Mouse (Mus musculus): ENCODE data around the gene Gjc1. TPM values are rescaled to one million over a fixed set of nuclear protein-coding genes. Genes with fewer than 3 reads are reported as not detected.

Gjc1 gene
- polyA plus RNA-seq, 1 experiment: 0.96 TPM

DNA sequence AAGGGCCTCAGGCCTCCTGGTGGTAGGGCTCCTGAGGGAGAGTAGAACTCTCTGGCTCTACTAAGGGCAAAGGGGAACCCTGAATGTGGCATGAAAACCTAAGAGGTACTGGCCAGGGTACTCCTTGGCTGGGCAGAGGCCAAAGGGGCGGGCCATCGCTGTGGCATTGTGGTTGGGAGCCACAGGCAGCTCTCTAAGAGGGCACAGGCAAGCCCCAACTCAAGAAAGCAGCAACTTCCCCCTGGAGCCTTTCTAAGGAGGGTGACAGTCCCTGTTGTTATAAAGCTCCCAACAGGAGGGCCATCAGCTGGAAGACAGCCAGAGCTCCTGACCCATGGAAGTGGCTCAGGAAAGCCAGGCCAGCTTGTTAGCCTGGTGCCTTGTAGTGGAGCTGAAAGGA is 60.5 kb downstream of the Gjc1 start:
- DNase-seq (ENCODE audit: low read depth in 1 of 2, low spot score in 2 of 2): no peak
- WGBS: 25% methylated on average over 2 of the region's 2 CpGs
- H3K27ac ChIP-seq (ENCODE audit: insufficient read depth, low read length): no peak overlapping the region
- TF ChIP-seq CTCF (IDR thresholded peaks at IDR 0.05; ENCODE audit: extremely low read depth, insufficient read depth, insufficient read length, insufficient replicate concordance): no peak
- no peak for TF ChIP-seq POLR2A (IDR thresholded peaks at IDR 0.05; ENCODE audit: low read depth, low read length)
- peaks cover 13% of the 10 kb centered on the region for H3K27me3 ChIP-seq (ENCODE audit: control insufficient read depth, insufficient read depth, low read length)
- peaks cover 7% of the 10 kb centered on the region for H3K4me1 ChIP-seq (ENCODE audit: control insufficient read depth, insufficient read depth, insufficient read length)
- no peaks in the 10 kb centered on the region; the same call in 1 of the 2 replicates for H3K36me3 ChIP-seq (ENCODE audit: control insufficient read depth, insufficient read depth, low read length)
- no peak overlapping the region for H3K4me3 ChIP-seq (ENCODE audit: extremely low read depth, insufficient read depth, insufficient read length)

DNA sequence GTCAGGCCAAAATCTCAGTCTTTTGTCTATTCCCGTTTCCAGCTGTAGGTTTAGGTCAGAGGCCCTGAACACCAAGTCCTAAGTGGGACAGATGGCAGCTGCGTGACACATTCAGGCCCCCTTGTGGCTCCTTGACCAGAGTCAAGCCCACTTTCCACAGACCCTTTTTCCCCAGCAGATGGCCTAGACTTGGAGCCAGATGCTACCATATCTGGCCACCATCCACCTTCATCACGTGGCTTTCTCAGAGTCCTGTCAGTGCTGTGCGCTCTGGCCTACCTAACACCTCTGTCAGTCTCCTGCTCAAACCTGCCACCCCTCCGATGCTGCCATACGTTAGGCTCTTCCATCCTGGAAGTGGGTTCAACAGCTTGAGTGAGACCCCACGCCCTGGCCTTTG is 64.1 kb downstream of the Gjc1 start:
- Histone ChIP-seq H3K4me3 (ENCODE audit: extremely low read depth, insufficient read depth, insufficient read length) (no peak overlapping the region), H3K27me3 (ENCODE audit: control insufficient read depth, insufficient read depth, low read length) (no peaks in the 10 kb centered on the region), H3K27ac (ENCODE audit: insufficient read depth, low read length) (no peak overlapping the region), H3K36me3 (ENCODE audit: control insufficient read depth, insufficient read depth, low read length) (no peaks in the 10 kb centered on the region; the same call in 1 of the 2 replicates), H3K4me1 (ENCODE audit: control insufficient read depth, insufficient read depth, insufficient read length) (no peaks in the 10 kb centered on the region)
- DNase-seq (ENCODE audit: low read depth in 1 of 2, low spot score in 2 of 2): no peak
- 74% methylated on average over 7 of the region's 7 CpGs for WGBS
- no peak for TF ChIP-seq CTCF (IDR thresholded peaks at IDR 0.05; ENCODE audit: extremely low read depth, insufficient read depth, insufficient read length, insufficient replicate concordance)
- no peak for TF ChIP-seq POLR2A (IDR thresholded peaks at IDR 0.05; ENCODE audit: low read depth, low read length)

DNA sequence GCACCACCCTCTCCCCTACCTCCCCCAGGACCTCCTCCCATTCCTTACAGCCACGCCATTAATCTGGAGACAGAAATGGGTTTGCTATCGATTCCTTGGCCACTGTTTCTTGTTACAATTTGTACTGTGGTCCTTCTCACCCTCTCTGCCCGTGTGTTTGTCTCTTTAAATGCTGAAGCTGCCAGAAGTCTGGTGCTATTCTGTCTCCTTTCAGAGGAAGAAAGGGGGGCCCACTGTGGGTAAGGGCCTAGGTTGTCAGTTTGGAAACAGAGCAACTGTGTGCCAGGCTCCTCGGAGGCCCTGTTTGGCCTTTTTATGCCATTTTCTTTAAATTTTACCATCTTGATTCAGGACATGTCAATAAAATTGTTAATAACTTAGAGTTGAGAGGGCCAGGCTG is 65.1 kb downstream of the Gjc1 start:
- DNase-seq (ENCODE audit: low read depth in 1 of 2, low spot score in 2 of 2): no peak

DNA sequence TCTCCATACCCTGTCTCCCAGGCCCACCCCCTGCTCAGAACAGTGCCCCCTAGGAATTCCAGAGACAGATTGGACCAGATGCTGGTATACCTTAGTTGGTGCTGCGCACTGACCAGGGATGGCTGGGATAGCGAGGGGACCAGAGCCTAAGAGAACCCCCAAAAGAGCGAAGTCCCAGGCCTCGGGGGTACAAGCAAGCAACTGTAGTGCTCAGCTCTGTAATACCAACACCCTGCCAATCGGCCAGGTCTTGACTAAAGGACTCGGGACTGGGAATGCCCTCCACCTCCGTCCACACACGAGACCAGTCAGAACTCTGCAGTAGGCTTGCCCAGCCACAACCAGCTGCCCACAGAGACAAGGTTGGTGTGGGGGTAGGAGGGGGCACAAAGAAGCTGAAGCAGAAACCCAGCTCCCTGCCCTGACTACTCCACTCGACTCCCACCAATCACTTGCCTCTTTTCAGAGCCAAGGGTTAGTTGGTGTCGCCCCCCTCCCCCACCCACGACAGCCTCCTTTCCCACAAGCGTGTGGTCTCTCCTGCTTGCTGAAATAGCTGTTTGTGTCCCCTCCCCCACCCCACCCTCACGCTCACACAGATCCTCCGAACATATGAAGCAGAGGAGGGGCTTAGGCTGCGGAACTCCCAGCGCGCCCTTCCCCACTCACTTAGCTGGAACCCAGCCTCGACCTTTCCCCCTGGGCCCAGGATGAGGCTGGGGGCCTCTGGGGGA is 65.7 kb downstream of the Gjc1 start:
- Histone ChIP-seq H3K4me1 (ENCODE audit: control insufficient read depth, insufficient read depth, insufficient read length) (no peaks in the 10 kb centered on the region), H3K4me3 (ENCODE audit: extremely low read depth, insufficient read depth, insufficient read length) (no peak overlapping the region), H3K27ac (ENCODE audit: insufficient read depth, low read length) (no peak overlapping the region), H3K27me3 (ENCODE audit: control insufficient read depth, insufficient read depth, low read length) (no peaks in the 10 kb centered on the region), H3K36me3 (ENCODE audit: control insufficient read depth, insufficient read depth, low read length) (no peaks in the 10 kb centered on the region)
- DNase-seq (ENCODE audit: low read depth in 1 of 2, low spot score in 2 of 2): no peak
- 20% methylated on average over 18 of the region's 18 CpGs for WGBS
- no peak for TF ChIP-seq POLR2A (IDR thresholded peaks at IDR 0.05; ENCODE audit: low read depth, low read length)
- TF ChIP-seq CTCF (IDR thresholded peaks at IDR 0.05; ENCODE audit: extremely low read depth, insufficient read depth, insufficient read length, insufficient replicate concordance): no peak

More for the DNA sequence above, 65.1 kb downstream of the Gjc1 start:
- Histone ChIP-seq H3K36me3 (ENCODE audit: control insufficient read depth, insufficient read depth, low read length) (no peaks in the 10 kb centered on the region), H3K4me1 (ENCODE audit: control insufficient read depth, insufficient read depth, insufficient read length) (no peaks in the 10 kb centered on the region), H3K27ac (ENCODE audit: insufficient read depth, low read length) (no peak overlapping the region), H3K4me3 (ENCODE audit: extremely low read depth, insufficient read depth, insufficient read length) (no peak overlapping the region), H3K27me3 (ENCODE audit: control insufficient read depth, insufficient read depth, low read length) (no peaks in the 10 kb centered on the region)
- TF ChIP-seq POLR2A (IDR thresholded peaks at IDR 0.05; ENCODE audit: low read depth, low read length) (no peak), CTCF (IDR thresholded peaks at IDR 0.05; ENCODE audit: extremely low read depth, insufficient read depth, insufficient read length, insufficient replicate concordance) (no peak)
- WGBS: 16% methylated on average over 4 of the region's 4 CpGs

DNA sequence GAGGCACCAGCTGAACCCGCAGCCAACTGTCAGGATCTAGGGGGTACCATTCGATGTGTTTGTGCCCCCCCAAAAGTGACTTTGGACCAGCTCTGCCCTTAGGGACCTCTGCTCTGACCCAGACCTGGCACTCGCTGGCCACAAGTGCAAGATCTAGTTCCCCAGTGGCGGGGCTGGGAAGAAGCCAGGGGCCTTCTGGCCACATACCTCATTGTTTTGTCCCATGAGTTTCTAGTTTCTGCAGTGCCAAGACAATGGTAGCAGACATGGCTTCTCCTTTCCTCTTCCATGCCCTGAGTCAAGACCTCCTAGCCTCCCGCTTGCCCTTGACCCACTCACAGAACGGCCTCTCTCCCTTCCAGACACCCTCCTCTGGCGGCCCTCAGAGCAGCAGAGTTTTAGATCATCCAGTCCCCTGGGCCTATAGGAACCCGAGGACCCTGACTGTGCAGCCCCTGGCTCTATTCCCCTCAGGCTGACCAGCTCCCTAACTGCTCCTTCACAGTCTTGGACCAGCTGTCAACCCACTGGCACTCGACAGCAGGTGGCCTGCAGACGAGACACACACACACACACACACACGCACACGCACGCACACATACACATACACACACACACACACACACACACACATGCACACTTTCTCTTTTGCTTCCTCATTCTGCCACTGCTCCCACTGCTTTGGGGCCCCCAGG is 66.5 kb downstream of the Gjc1 start:
- H3K4me1 ChIP-seq (ENCODE audit: control insufficient read depth, insufficient read depth, insufficient read length): no peaks in the 10 kb centered on the region
- H3K36me3 ChIP-seq (ENCODE audit: control insufficient read depth, insufficient read depth, low read length): no peaks in the 10 kb centered on the region
- DNase-seq (ENCODE audit: low read depth in 1 of 2, low spot score in 2 of 2): no peak
- no peak overlapping the region for H3K4me3 ChIP-seq (ENCODE audit: extremely low read depth, insufficient read depth, insufficient read length)
- no peak for TF ChIP-seq POLR2A (IDR thresholded peaks at IDR 0.05; ENCODE audit: low read depth, low read length)
- TF ChIP-seq CTCF (IDR thresholded peaks at IDR 0.05; ENCODE audit: extremely low read depth, insufficient read depth, insufficient read length, insufficient replicate concordance): no peak
- 44% methylated on average over 13 of the region's 13 CpGs for WGBS
- no peaks in the 10 kb centered on the region for H3K27me3 ChIP-seq (ENCODE audit: control insufficient read depth, insufficient read depth, low read length)
- H3K27ac ChIP-seq (ENCODE audit: insufficient read depth, low read length): no peak overlapping the region

DNA sequence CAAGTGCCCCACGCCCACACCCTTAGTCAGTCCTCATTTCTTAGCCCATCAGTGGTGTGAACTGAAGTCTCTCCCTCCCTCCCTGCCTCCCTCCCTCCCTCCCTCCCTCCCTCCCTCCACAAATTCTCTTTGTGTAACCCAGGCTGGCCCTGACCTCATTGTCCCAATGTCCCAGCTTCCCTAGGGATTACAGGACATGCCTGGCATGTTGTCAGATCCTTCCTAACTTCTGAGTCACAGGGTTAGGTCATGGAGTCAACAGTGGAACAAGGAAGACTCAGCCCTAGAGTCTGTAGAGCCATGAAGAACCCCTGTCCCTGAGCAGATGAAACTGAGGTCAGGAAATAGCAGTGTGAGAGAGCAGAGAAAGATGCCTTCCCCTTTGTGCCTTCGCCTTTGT is 69.8 kb downstream of the Gjc1 start:
- no peak overlapping the region for H3K27ac ChIP-seq (ENCODE audit: insufficient read depth, low read length)
- no peaks in the 10 kb centered on the region for H3K36me3 ChIP-seq (ENCODE audit: control insufficient read depth, insufficient read depth, low read length)
- TF ChIP-seq CTCF (IDR thresholded peaks at IDR 0.05; ENCODE audit: extremely low read depth, insufficient read depth, insufficient read length, insufficient replicate concordance) (no peak), POLR2A (IDR thresholded peaks at IDR 0.05; ENCODE audit: low read depth, low read length) (no peak)
- no peak overlapping the region for H3K4me3 ChIP-seq (ENCODE audit: extremely low read depth, insufficient read depth, insufficient read length)
- H3K4me1 ChIP-seq (ENCODE audit: control insufficient read depth, insufficient read depth, insufficient read length): no peaks in the 10 kb centered on the region
- no peaks in the 10 kb centered on the region for H3K27me3 ChIP-seq (ENCODE audit: control insufficient read depth, insufficient read depth, low read length)
- 92% methylated on average over 2 of the region's 2 CpGs for WGBS
- DNase-seq (ENCODE audit: low read depth in 1 of 2, low spot score in 2 of 2): no peak

Other genes starting within 250 kb of the Gjc1 start
- 0.27 TPM in 1 of 2 replicates, not detected in the other for gene Gm11627, start 240.2 kb downstream of the Gjc1 start, polyA plus RNA-seq (2012; rRNA removed)
- 2.9 and 4.2 TPM in 2 replicates for gene Fzd2, start 215.3 kb downstream of the Gjc1 start, polyA plus RNA-seq (2012; rRNA removed)
- not detected in 2 replicates for gene Meioc, start 156.0 kb downstream of the Gjc1 start, polyA plus RNA-seq (2012; rRNA removed)
- 2.6 and 3.2 TPM in 2 replicates for gene Ccdc43, start 121.9 kb downstream of the Gjc1 start, polyA plus RNA-seq (2012; rRNA removed)
- 11.7 and 12.1 TPM in 2 replicates for gene Adam11, start 58.3 kb downstream of the Gjc1 start, polyA plus RNA-seq (2012; rRNA removed)
- 0.15 TPM in 1 of 2 replicates, not detected in the other for gene Higd1b, start 16.1 kb upstream of the Gjc1 start, polyA plus RNA-seq (2012; rRNA removed)
- 119 and 134 TPM in 2 replicates for gene Eftud2, start 61.3 kb upstream of the Gjc1 start, polyA plus RNA-seq (2012; rRNA removed)
- gene Ccdc103, start 61.5 kb upstream of the Gjc1 start, polyA plus RNA-seq (2012; rRNA removed): 0.12 TPM in 1 of 2 replicates, not detected in the other
- gene Fam187a, start 65.5 kb upstream of the Gjc1 start, polyA plus RNA-seq (2012; rRNA removed): not detected in 2 replicates
- 1.7 and 1.8 TPM in 2 replicates for gene Gfap, start 81.2 kb upstream of the Gjc1 start, polyA plus RNA-seq (2012; rRNA removed)
- 7.0 and 8.9 TPM in 2 replicates for gene Kif18b, start 105.4 kb upstream of the Gjc1 start, polyA plus RNA-seq (2012; rRNA removed)
- not detected in 2 replicates for gene C1ql1, start 127.0 kb upstream of the Gjc1 start, polyA plus RNA-seq (2012; rRNA removed)
- 23.4 and 23.9 TPM in 2 replicates for gene Nmt1, start 208.5 kb upstream of the Gjc1 start, polyA plus RNA-seq (2012; rRNA removed)
- gene Dcakd, start 208.6 kb upstream of the Gjc1 start, polyA plus RNA-seq (2012; rRNA removed): 24.7 and 34.9 TPM in 2 replicates